Mouse (Mus musculus) ES-Bruce4 (cell line): ENCODE data around the gene Bves.

Source experiments
- CTCF ChIP-seq: IDR thresholded peaks from one replicate; pipeline ENCODE4 v1.8.1; 2011; ENCODE audit warnings: low read depth, low read length
- EP300 ChIP-seq: IDR thresholded peaks from 2 replicates; pipeline ENCODE4 v1.6.1; 2011; ENCODE audit warnings: low read depth, low read length; ENCODE audit not compliant: insufficient read depth
- POLR2A ChIP-seq: IDR thresholded peaks from one replicate; pipeline ENCODE4 v1.8.1; 2011; ENCODE audit warnings: low read length; ENCODE audit not compliant: insufficient read depth

- TF ChIP-seq CTCF (peak; percentile 73), EP300 (no peak), POLR2A (no peak)
These were observed 37.6 kb downstream of the Bves start for GRCm38 (mm10) chr10:45372994-45373692.
